Mouse (Mus musculus) neural tube, embryonic 12.5 days (tissue): Measurements from ENCODE around the gene Casp9. TPM values are rescaled to one million over a fixed set of nuclear protein-coding genes. Genes with fewer than 3 reads are reported as not detected.

Experiments used
- ATAC-seq: fragments of 200-750 bp; cut with Nextera tagmentation; 2 replicates; pipeline ENCODE4 v1.8.0; 2017; ENCODE audit warnings: low read depth, mild to moderate bottlenecking, moderate TSS enrichment, moderate library complexity; ENCODE audit not compliant: low FRiP score
- H3K27ac ChIP-seq: fragments of 300-500 bp; sonication (generic); 2 replicates; pipeline ENCODE4 v1.5.1; 2016
- H3K27me3 ChIP-seq: fragments of 300-500 bp; sonication (generic); replicated peaks from 2 replicates; pipeline ENCODE4 v1.6.1; 2016; ENCODE audit warnings: mild to moderate bottlenecking
- H3K36me3 ChIP-seq: fragments of 300-500 bp; sonication (generic); 2 replicates; pipeline ENCODE4 v1.6.1; 2016; ENCODE audit warnings: mild to moderate bottlenecking
- H3K4me1 ChIP-seq: fragments of 300-500 bp; sonication (generic); 2 replicates; pipeline ENCODE4 v1.6.1; 2016
- H3K4me2 ChIP-seq: fragments of 300-500 bp; sonication (generic); replicated peaks from 2 replicates; pipeline ENCODE4 v1.6.1; 2016; ENCODE audit warnings: mild to moderate bottlenecking
- H3K4me3 ChIP-seq: fragments of 300-500 bp; sonication (generic); 2 replicates; pipeline ENCODE4 v1.5.1; 2016
- H3K9ac ChIP-seq: fragments of 300-500 bp; sonication (generic); 2 replicates; pipeline ENCODE4 v1.6.1; 2016; ENCODE audit warnings: mild to moderate bottlenecking
- H3K9me3 ChIP-seq: fragments of 300-500 bp; sonication (generic); 2 replicates; pipeline ENCODE4 v1.6.1; 2016; ENCODE audit warnings: mild to moderate bottlenecking
- WGBS: fragments of 180-500 bp; shearing (Covaris S2); methylation state at CpG from one replicate; pipeline ENCODE4 v1.1.7; 2016; 5-methylcytosine and 5-hydroxymethylcytosine counted together
- polyA plus RNA-seq: library from polyadenylated mRNA; unstranded; fragments of >200 nt; fragmentation: Nextera tagmentation; extraction: Ambion mirVana; gene quantifications from 2 replicates; pipeline ENCODE4 v1.2.1, GENCODE M21; 2016

Gene Casp9
- polyA plus RNA-seq, 1 experiment from 2014 or later = 23.1 TPM

GRCm38 (mm10) chr4:141787046-141787445 lies 6.4 kb upstream of the Casp9 start:
- no peak overlapping the region for H3K9ac ChIP-seq
- H3K4me3 ChIP-seq = no peak overlapping the region
- WGBS = 67% methylated on average over 6 of the region's 6 CpGs
- H3K27ac ChIP-seq = no peak overlapping the region
- H3K4me1 ChIP-seq = peaks cover 10% of the 10 kb centered on the region
- no peak overlapping the region for H3K4me2 ChIP-seq
- no peaks in the 10 kb centered on the region for H3K9me3 ChIP-seq
- no peaks in the 10 kb centered on the region for H3K27me3 ChIP-seq
- H3K36me3 ChIP-seq = peaks cover 31% of the 10 kb centered on the region
- ATAC-seq = no peak

- Histone ChIP-seq H3K27me3 (no peaks in the 10 kb centered on the region), H3K4me3 (no peak overlapping the region), H3K36me3 (peaks cover 26% of the 10 kb centered on the region), H3K9me3 (no peaks in the 10 kb centered on the region), H3K27ac (no peak overlapping the region), H3K4me2 (no peak overlapping the region), H3K9ac (no peak overlapping the region), H3K4me1 (peaks cover 10% of the 10 kb centered on the region)
- WGBS = 90% methylated on average over 7 of the region's 7 CpGs
- ATAC-seq = no peak
Observed at GRCm38 (mm10) chr4:141787462-141787861, 6.0 kb upstream of the Casp9 start.

GRCm38 (mm10) chr4:141789564-141790218 lies 3.7 kb upstream of the Casp9 start:
- 63% methylated on average over 3 of the region's 3 CpGs for WGBS
- H3K9me3 ChIP-seq = no peaks in the 10 kb centered on the region
- ATAC-seq = no peak
- H3K9ac ChIP-seq = peak overlapping the region; percentile 88
- H3K4me1 ChIP-seq = peaks cover 10% of the 10 kb centered on the region
- H3K27me3 ChIP-seq = no peaks in the 10 kb centered on the region
- peak overlapping the region; percentile 86 for H3K4me2 ChIP-seq
- H3K27ac ChIP-seq = no peak overlapping the region
- peaks cover 5% of the 10 kb centered on the region; the same call in 1 of the 2 replicates for H3K36me3 ChIP-seq
- peak overlapping the region; percentile 96 for H3K4me3 ChIP-seq

GRCm38 (mm10) chr4:141790524-141790990 lies 2.9 kb upstream of the Casp9 start, which contains the start of gene Dnajc16:
Gene Dnajc16 (minus strand): TSS chr4:141790931.
- 0 out of 2 replicates have a peak within 1 kb of the TSS, but pooled peaks have one; percentile 39 for H3K27ac ChIP-seq
- ATAC-seq = peak; percentile 89
- H3K4me2 ChIP-seq = peak within 1 kb of the TSS; percentile 86
- H3K36me3 ChIP-seq = no peaks in the 10 kb centered on the region
- WGBS = under 1% methylated on average over 42 of the region's 42 CpGs
- H3K4me1 ChIP-seq = peaks cover 16% of the 10 kb centered on the region
- no peaks in the 10 kb centered on the region for H3K9me3 ChIP-seq
- H3K4me3 ChIP-seq = peak within 1 kb of the TSS; percentile 96
- H3K27me3 ChIP-seq = no peaks in the 10 kb centered on the region
- peak within 1 kb of the TSS; percentile 88 for H3K9ac ChIP-seq

GRCm38 (mm10) chr4:141791486-141791885 lies 1.9 kb upstream of the Casp9 start:
- no peak for ATAC-seq

GRCm38 (mm10) chr4:141791951-141792350 lies 1.5 kb upstream of the Casp9 start:
- H3K4me2 ChIP-seq = no peak overlapping the region
- H3K9ac ChIP-seq = no peak overlapping the region
- no peak overlapping the region for H3K4me3 ChIP-seq
- H3K4me1 ChIP-seq = peaks cover 16% of the 10 kb centered on the region
- H3K9me3 ChIP-seq = no peaks in the 10 kb centered on the region
- H3K27me3 ChIP-seq = no peaks in the 10 kb centered on the region
- no peak overlapping the region for H3K27ac ChIP-seq
- 91% methylated on average over 8 of the region's 8 CpGs for WGBS
- peaks cover 7% of the 10 kb centered on the region for H3K36me3 ChIP-seq
- no peak for ATAC-seq

More at GRCm38 (mm10) chr4:141791486-141791885, 1.9 kb upstream of the Casp9 start:
- Histone ChIP-seq H3K36me3 (peaks cover 3% of the 10 kb centered on the region), H3K9me3 (no peaks in the 10 kb centered on the region), H3K27ac (no peak overlapping the region), H3K4me1 (peaks cover 16% of the 10 kb centered on the region), H3K4me3 (no peak overlapping the region), H3K4me2 (no peak overlapping the region), H3K27me3 (no peaks in the 10 kb centered on the region), H3K9ac (no peak overlapping the region)
- 93% methylated on average over 7 of the region's 7 CpGs for WGBS

GRCm38 (mm10) chr4:141792554-141793281 lies 694 bp upstream of the Casp9 start:
- no peaks in the 10 kb centered on the region for H3K9me3 ChIP-seq
- H3K27ac ChIP-seq = peak overlapping the region; percentile 68
- H3K4me3 ChIP-seq = peak overlapping the region; percentile 65
- peaks cover 14% of the 10 kb centered on the region for H3K36me3 ChIP-seq
- H3K27me3 ChIP-seq = no peaks in the 10 kb centered on the region
- peak overlapping the region; percentile 75 for H3K9ac ChIP-seq
- WGBS = 14% methylated on average over 10 of the region's 10 CpGs
- H3K4me2 ChIP-seq = peak overlapping the region; percentile 62
- no peak for ATAC-seq
- peaks cover 16% of the 10 kb centered on the region for H3K4me1 ChIP-seq

- peak overlapping the region; percentile 68; the same call in 1 of the 2 replicates for H3K27ac ChIP-seq
- ATAC-seq = no peak
- H3K9ac ChIP-seq = peak overlapping the region; percentile 75
- H3K4me2 ChIP-seq = peak overlapping the region; percentile 62
- H3K4me3 ChIP-seq = peak overlapping the region; percentile 65
- H3K4me1 ChIP-seq = peaks cover 16% of the 10 kb centered on the region
- WGBS = 18% methylated on average over 5 of the region's 5 CpGs
- H3K36me3 ChIP-seq = peaks cover 21% of the 10 kb centered on the region
- H3K9me3 ChIP-seq = no peaks in the 10 kb centered on the region
- no peaks in the 10 kb centered on the region for H3K27me3 ChIP-seq
Observed at GRCm38 (mm10) chr4:141794152-141794535, 732 bp downstream of the Casp9 start.

GRCm38 (mm10) chr4:141796356-141796755 lies 2.9 kb downstream of the Casp9 start:
- no peak overlapping the region for H3K27ac ChIP-seq
- H3K9me3 ChIP-seq = no peaks in the 10 kb centered on the region
- no peak overlapping the region for H3K4me2 ChIP-seq
- 94% methylated on average over 7 of the region's 7 CpGs for WGBS
- H3K27me3 ChIP-seq = no peaks in the 10 kb centered on the region
- H3K4me3 ChIP-seq = no peak overlapping the region
- H3K9ac ChIP-seq = peak overlapping the region; percentile 17; the same call in 1 of the 2 replicates
- ATAC-seq = no peak
- peaks cover 21% of the 10 kb centered on the region for H3K36me3 ChIP-seq
- peaks cover 6% of the 10 kb centered on the region; the same call in 1 of the 2 replicates for H3K4me1 ChIP-seq

GRCm38 (mm10) chr4:141796954-141797353 lies 3.5 kb downstream of the Casp9 start:
- WGBS = 92% methylated on average over 4 of the region's 4 CpGs
- Histone ChIP-seq H3K4me2 (no peak overlapping the region), H3K27ac (no peak overlapping the region), H3K4me1 (peaks cover 6% of the 10 kb centered on the region; the same call in 1 of the 2 replicates), H3K9ac (no peak overlapping the region), H3K4me3 (no peak overlapping the region), H3K36me3 (peaks cover 21% of the 10 kb centered on the region), H3K27me3 (no peaks in the 10 kb centered on the region), H3K9me3 (no peaks in the 10 kb centered on the region)
- no peak for ATAC-seq

- H3K4me3 ChIP-seq = no peak overlapping the region
- H3K4me2 ChIP-seq = no peak overlapping the region
- ATAC-seq = no peak
- H3K27me3 ChIP-seq = no peaks in the 10 kb centered on the region
- no peak overlapping the region for H3K27ac ChIP-seq
- peaks cover 6% of the 10 kb centered on the region; the same call in 1 of the 2 replicates for H3K4me1 ChIP-seq
- H3K36me3 ChIP-seq = peaks cover 21% of the 10 kb centered on the region
- 92% methylated on average over 5 of the region's 5 CpGs for whole genome bisulfite sequencing
- H3K9me3 ChIP-seq = no peaks in the 10 kb centered on the region
- H3K9ac ChIP-seq = no peak overlapping the region
Observed at GRCm38 (mm10) chr4:141797545-141797944, 4.1 kb downstream of the Casp9 start.

GRCm38 (mm10) chr4:141804105-141804504 lies 10.7 kb downstream of the Casp9 start:
- Histone ChIP-seq H3K9ac (no peak overlapping the region), H3K27me3 (no peaks in the 10 kb centered on the region), H3K27ac (no peak overlapping the region), H3K9me3 (no peaks in the 10 kb centered on the region), H3K4me1 (no peaks in the 10 kb centered on the region), H3K4me3 (no peak overlapping the region), H3K36me3 (peaks cover 58% of the 10 kb centered on the region), H3K4me2 (no peak overlapping the region)
- 96% methylated on average over 4 of the region's 4 CpGs for WGBS
- ATAC-seq = no peak
